Mouse (Mus musculus) bone marrow macrophage, adult 2 months (primary cell): Measurements from ENCODE around the gene Simc1.

ENCODE experiments used
- CTCF ChIP-seq: IDR thresholded peaks from 2 replicates; pipeline ENCODE4 v1.5.1; 2012; ENCODE audit warnings: low read depth, mild to moderate bottlenecking, low read length, moderate library complexity
- POLR2A ChIP-seq: IDR thresholded peaks from 2 replicates; pipeline ENCODE4 v1.6.1; 2012; ENCODE audit warnings: mild to moderate bottlenecking, low read depth, low read length, borderline replicate concordance

GRCm38 (mm10) chr13:54577652-54578507 lies 74.3 kb downstream of the Simc1 start:
- TF ChIP-seq CTCF (no peak; the same call in 1 of the 2 replicates), POLR2A (no peak)
